Mouse (Mus musculus) MN1 (cell line): ENCODE data around the gene Skil.
A peak's percentile ranks its signal among the peaks of the same experiment; 100 is the strongest.

ENCODE experiments used
- DNase-seq: peaks from one replicate; pipeline ENCODE4 v3.0.0-alpha.2; 2016; ENCODE audit warnings: low spot score

Gene Skil

GRCm38 (mm10) chr3:31094531-31095178 lies at the start of gene Skil:
TSS of gene Skil (plus strand) at chr3:31095058.
- peak; percentile 97 for DNase-seq

GRCm38 (mm10) chr3:31047263-31047662 lies 47.6 kb upstream of the Skil start:
- no peak for DNase-seq

- no peak for DNase-seq
Observed at GRCm38 (mm10) chr3:31049087-31049486, 45.8 kb upstream of the Skil start.

- DNase-seq = no peak
Observed at GRCm38 (mm10) chr3:31050375-31050774, 44.5 kb upstream of the Skil start.

GRCm38 (mm10) chr3:31051730-31052129 lies 43.1 kb upstream of the Skil start:
- DNase-seq = no peak

GRCm38 (mm10) chr3:31053191-31053590 lies 41.7 kb upstream of the Skil start:
- DNase-seq = no peak

- DNase-seq = no peak
Observed at GRCm38 (mm10) chr3:31054888-31055287, 40.0 kb upstream of the Skil start.

GRCm38 (mm10) chr3:31056047-31056650 lies 38.7 kb upstream of the Skil start:
- peak; percentile 68 for DNase-seq

GRCm38 (mm10) chr3:31056651-31057627 lies 37.9 kb upstream of the Skil start:
- peak; percentile 92 for DNase-seq

GRCm38 (mm10) chr3:31060745-31061102 lies 34.1 kb upstream of the Skil start:
- peak; percentile 74 for DNase-seq

GRCm38 (mm10) chr3:31061103-31061785 lies 33.6 kb upstream of the Skil start:
- DNase-seq = peak; percentile 76

- no peak for DNase-seq
Observed at GRCm38 (mm10) chr3:31061786-31062120, 33.1 kb upstream of the Skil start.

- DNase-seq = no peak
Observed at GRCm38 (mm10) chr3:31062325-31062724, 32.5 kb upstream of the Skil start.

- DNase-seq = no peak
Observed at GRCm38 (mm10) chr3:31068482-31068881, 26.4 kb upstream of the Skil start.

GRCm38 (mm10) chr3:31071804-31072203 lies 23.1 kb upstream of the Skil start:
- DNase-seq = no peak

- peak; percentile 50 for DNase-seq
Observed at GRCm38 (mm10) chr3:31075808-31076207, 19.1 kb upstream of the Skil start.

- DNase-seq = no peak
Observed at GRCm38 (mm10) chr3:31077068-31077703, 17.7 kb upstream of the Skil start.

GRCm38 (mm10) chr3:31079450-31079849 lies 15.4 kb upstream of the Skil start:
- DNase-seq = no peak

GRCm38 (mm10) chr3:31080791-31081502 lies 13.9 kb upstream of the Skil start:
- no peak for DNase-seq

- no peak for DNase-seq
Observed at GRCm38 (mm10) chr3:31082838-31083506, 11.9 kb upstream of the Skil start.
